Mouse (Mus musculus): ENCODE results near the gene Vsig8. TPM values are rescaled to one million over a fixed set of nuclear protein-coding genes. Genes with fewer than 3 reads are reported as not detected.

Gene Vsig8
- total RNA-seq (2021) = not detected
- long read RNA-seq, experiment 1 = 0 reads
- long read RNA-seq, experiment 2, partial matches to known transcripts = 0 of 1 reads
- long read RNA-seq, experiment 2, other reads (novel, unspliced or antisense) = 1 of 1 reads

DNA sequence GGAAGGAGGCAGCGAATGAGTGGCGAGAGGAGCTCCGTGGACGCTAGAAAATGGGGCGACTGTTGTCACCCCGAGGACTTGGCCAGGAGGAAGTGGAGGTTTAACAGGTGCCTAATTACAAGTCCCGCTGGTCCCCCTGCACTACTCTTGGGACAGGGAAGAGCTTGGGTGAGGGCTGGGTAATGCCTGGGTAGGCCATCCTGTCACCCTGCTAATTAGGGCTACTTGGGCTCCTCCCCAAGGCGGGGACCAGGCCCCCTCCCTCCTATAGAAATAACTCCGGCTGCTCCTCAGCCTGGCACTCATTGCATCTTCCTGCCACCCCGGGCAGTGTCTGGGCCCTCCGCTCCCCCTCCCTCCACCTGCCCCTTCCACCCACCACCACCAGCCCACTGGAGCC, at the start of gene Vsig8:
TSS of gene Vsig8 (plus strand) at position 301 of the 400 bp plus-strand sequence.
- DNase-seq = no peak
- intact Hi-C loops (cut with DNase I; ENCODE audit: low total_unique reads) = no loop called here

GRCm38 (mm10) chr1:172507001-172507400, 48.7 kb upstream of the Vsig8 start:
- DNase-seq = no peak
- intact Hi-C loops (cut with DNase I; ENCODE audit: low total_unique reads) = no loop called here

- no peak for DNase-seq
- intact Hi-C loops (cut with DNase I; ENCODE audit: low total_unique reads) = no loop called here
Measured at GRCm38 (mm10) chr1:172507701-172508100, 48.0 kb upstream of the Vsig8 start.

DNA sequence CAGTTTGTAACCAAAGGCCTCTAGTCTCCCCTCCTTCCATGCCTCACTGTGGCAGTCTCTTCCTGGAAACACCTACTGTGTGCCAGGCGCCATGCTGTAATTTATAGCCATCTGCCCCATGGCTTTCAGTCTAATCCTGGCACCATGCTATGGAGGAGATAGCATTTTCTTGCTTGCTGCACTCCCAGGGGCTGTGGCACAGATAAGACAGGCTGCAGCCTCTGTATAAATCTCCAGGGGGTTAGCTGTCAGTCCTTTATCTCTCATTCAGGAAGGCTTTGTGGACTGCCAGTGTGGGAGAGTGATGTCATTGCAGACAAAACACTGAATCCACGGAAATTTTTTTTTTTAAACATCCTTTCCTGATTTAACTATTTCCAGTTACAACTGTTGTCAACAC, 47.6 kb upstream of the Vsig8 start:
- intact Hi-C loops (cut with DNase I; ENCODE audit: low total_unique reads) = no loop called here
- no peak for DNase-seq

DNA sequence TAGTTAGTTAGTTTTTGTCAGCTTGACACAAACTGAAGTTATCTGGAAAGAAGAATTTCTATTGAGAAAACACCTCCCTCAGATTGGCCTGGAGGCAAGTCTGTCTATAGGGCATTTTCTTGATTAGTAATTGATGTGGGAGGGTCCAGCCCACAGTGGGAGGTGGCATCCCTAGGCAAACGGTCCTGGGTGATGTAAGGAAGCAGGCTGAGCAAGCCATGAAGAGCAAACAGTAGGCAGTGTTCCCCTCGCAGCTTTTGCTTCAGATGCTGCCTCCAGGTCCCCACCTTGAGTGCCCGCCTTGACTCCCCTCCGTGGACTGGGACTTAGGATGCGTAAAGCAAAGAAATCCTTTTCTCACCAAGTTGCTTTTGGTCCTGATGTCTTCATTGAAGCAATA, 46.5 kb upstream of the Vsig8 start:
- no peak for DNase-seq
- intact Hi-C loops (cut with DNase I; ENCODE audit: low total_unique reads) = no loop called here

- intact Hi-C loops (cut with DNase I; ENCODE audit: low total_unique reads) = no loop called here
- no peak for DNase-seq
Measured at GRCm38 (mm10) chr1:172509983-172510382, 45.8 kb upstream of the Vsig8 start.

GRCm38 (mm10) chr1:172510421-172510972, 45.2 kb upstream of the Vsig8 start:
- DNase-seq = no peak
- intact Hi-C loops (cut with DNase I; ENCODE audit: low total_unique reads) = no loop called here

- DNase-seq = peak; percentile 66
- intact Hi-C loops (cut with DNase I; ENCODE audit: low total_unique reads) = no loop called here
Measured at GRCm38 (mm10) chr1:172512962-172513361, 42.8 kb upstream of the Vsig8 start.

GRCm38 (mm10) chr1:172513525-172514212, 42.1 kb upstream of the Vsig8 start:
- DNase-seq = peak; percentile 59
- intact Hi-C loops (cut with DNase I; ENCODE audit: low total_unique reads) = no loop called here

DNA sequence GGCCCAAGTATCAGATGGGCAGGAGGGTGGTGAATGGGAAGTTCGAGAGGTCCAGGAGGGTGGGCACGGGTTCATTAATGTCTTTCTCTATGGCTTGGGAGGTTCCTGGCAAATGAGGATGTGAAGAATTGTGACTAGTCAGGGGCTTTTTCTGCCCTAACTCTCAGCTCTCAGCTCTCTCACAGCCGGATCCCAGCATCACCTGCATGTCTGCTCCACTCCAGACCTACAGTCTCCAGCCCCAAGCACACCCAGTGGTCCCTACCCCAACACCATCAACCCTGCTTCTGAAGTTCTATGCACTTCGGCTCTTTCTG, 41.6 kb upstream of the Vsig8 start:
- no peak for DNase-seq
- intact Hi-C loops (cut with DNase I; ENCODE audit: low total_unique reads) = no loop called here

DNA sequence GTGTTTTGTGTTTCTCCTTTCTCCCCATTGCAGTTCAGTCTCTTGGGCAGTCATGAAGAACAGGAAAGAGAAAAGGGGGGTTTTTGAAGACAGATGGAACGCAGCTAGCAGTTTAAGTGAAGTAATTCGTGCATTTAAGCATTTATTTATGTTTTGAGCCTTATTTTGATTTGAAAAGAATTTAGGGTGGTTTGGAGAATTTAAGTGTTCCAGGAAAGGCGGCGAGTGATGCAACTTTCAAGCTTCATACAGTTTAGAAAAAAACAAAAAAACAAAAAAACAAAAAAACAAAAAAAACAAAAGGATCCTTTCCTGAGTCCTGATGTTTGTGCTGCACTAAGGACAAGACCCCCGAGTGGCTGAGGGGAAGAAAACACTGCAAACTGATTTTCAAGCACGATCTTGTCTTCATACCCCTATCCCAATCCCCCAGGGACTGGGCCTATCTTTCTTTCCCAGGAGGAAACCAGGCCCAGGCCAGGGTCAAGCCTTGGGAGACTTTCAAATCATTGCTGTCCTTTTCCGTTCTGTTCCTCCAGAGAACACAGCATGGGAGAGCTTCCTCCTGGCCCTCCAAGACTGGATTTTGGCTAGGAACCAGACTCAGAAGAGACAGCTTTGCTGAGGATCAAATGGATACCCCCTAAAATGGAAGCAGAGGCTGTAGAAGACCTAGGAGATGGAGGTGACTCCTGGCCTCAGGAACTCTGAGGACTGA, 41.0 kb upstream of the Vsig8 start:
- intact Hi-C loops (cut with DNase I; ENCODE audit: low total_unique reads) = no loop called here
- no peak for DNase-seq

DNA sequence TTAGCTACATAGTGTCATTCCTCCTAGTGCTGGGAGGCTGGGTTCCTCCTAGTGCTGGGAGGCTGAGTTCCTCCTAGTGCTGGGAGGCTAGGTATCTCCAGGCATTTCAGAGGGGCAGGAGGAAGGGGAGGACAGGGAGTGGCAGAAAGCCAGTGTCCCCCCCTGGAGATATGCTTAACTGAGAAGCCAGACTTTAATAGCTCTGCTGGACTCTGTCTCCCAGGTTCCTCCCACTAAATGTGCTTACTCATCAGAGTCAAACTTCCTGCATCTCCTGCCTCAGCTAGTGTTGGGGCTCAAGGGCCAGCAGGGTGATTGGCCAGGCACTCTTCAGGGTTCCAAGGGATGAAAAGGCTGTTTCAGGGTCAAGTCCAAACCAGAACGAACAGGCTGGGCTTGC, 40.3 kb upstream of the Vsig8 start:
- intact Hi-C loops (cut with DNase I; ENCODE audit: low total_unique reads) = no loop called here

DNA sequence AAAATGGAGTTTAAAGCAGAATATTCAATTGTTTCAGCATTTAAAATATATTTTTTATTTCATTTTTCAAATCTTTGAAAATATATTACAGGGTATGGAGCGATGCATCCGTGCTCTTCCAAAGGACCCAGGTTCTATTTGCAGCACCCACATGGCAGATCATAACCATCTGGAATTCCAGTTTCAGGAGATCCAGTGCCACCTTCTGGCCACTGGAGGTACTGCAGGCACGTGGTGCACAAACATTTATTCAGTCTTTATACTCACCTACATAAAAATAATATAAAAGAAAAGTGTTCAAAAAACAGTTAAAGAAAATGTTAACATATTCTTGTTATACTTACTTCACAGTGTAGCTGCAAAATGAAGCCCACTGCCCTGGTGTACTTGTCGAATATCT, 37.7 kb upstream of the Vsig8 start:
- intact Hi-C loops (cut with DNase I; ENCODE audit: low total_unique reads) = no loop called here
- DNase-seq = no peak

More for the DNA sequence above, 40.3 kb upstream of the Vsig8 start:
- no peak for DNase-seq

- intact Hi-C loops (cut with DNase I; ENCODE audit: low total_unique reads) = no loop called here
- no peak for DNase-seq
Measured at GRCm38 (mm10) chr1:172519644-172520043, 36.1 kb upstream of the Vsig8 start.

DNA sequence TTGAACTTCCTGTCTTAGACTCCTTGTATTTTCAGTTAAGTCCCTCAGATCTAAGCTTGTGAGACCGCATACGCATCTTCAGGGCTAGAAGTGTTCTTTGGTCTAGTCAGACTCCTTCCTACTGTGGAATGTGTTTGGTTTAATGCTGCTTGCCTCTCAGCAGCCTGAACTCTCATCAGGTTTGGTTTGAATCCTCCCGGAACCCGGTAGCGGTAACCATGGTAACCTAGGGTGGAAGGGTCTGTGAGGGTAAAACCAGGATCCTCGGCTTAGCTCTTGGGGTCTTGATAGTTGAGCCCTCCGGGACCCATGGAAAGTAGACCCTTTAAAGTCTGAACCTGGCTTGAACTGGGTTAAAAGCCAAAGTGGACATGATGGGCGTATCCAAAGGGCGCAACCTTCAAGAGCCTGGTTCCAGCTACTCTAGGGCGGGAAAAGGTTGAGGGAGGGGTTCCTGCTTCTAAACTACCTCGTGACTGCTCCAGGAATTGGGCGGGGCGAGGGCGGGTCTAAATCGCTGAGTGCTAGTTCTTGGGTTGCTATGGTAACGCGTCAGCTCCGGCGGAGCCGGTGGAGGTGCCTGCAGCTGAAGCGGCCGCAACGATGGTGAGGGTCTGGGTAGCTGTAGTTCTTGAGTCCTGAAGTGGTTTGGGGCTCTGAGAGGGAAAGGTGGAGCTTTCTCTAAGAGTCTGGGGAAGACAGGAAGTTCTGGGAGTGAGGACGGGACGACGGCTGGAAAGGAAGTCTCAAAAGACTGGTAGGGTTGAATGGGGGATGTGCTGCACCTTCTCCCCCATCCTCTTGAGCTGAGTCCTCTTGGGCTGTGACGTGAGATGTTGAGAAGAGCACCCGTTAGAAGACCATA, 34.9 kb upstream of the Vsig8 start, which contains the start of gene Cfap45:
TSS of gene Cfap45 (plus strand) at position 226 of the 865 bp plus-strand sequence.
- peak; percentile 75 for DNase-seq
- intact Hi-C loops (cut with DNase I; ENCODE audit: low total_unique reads) = no loop called here

DNA sequence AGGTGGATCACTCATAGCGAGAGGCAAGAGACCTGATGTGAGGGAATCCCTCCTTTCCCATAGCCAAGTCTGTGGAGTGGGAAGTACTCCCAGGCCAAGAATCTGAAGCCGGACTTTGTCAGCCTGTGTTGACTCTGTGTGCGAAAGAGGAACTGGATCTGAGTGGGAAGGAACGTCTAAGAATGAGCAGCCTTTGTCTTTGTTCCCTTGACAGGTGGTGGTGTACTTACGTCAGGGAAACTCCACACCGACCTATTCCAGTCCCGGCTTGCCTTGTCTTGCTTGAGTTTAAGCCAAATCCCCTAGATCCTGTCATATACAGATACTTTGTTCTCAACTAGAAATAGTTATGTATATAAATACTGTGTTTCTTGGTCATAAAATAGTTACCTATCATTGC, 33.2 kb upstream of the Vsig8 start:
- no peak for DNase-seq
- intact Hi-C loops (cut with DNase I; ENCODE audit: low total_unique reads) = no loop called here

DNA sequence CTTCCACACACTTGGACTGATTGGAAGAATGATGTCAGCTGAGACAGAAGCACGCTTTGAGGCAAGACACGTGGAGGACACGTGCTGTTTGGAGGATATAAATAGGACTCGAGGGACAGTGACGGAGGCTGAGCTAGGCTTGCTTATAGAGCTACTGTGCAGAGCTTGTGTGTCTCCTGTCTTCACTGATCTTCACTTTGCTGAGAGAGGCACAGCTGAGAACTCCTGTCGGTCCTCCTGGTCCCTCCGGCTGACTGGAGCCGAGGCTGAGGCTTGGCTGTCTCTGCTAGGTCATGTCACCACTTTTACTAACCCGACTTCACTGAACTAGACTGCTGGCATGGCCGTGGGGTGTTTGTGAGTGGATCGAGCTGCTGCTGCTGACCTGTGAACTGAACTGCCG, 32.0 kb upstream of the Vsig8 start:
- no peak for DNase-seq
- intact Hi-C loops (cut with DNase I; ENCODE audit: low total_unique reads) = no loop called here

GRCm38 (mm10) chr1:172525027-172525764, 30.5 kb upstream of the Vsig8 start:
- no peak for DNase-seq
- intact Hi-C loops (cut with DNase I; ENCODE audit: low total_unique reads) = no loop called here

GRCm38 (mm10) chr1:172525971-172526370, 29.8 kb upstream of the Vsig8 start:
- no peak for DNase-seq
- intact Hi-C loops (cut with DNase I; ENCODE audit: low total_unique reads) = no loop called here

Measured in gastrocnemius, postnatal 14 days (tissue).